Mouse (Mus musculus) T-helper 1 cell (primary cell): ENCODE measurements around the gene Cyp2c29.
"Not testable (repeated sequence)": the region's sequence is repeated elsewhere in the genome, so short reads cannot be mapped to it uniquely, and the experiment has no call there.

ENCODE experiments used
- in situ Hi-C: fragments of 300-600 bp; cut with MboI, MseI; formaldehyde crosslinking; loops from one replicate; pipeline ENCODE4 v1.15.1; 2025; ENCODE audit warnings: high pct_unique_total_duplicates

Gene Cyp2c29

GRCm38 (mm10) chr19:39269105-39269504 lies at the start of gene Cyp2c29:
Gene Cyp2c29, plus strand, starts transcription at chr19:39269405.
- in situ Hi-C loops, result not testable (repeated sequence)

GRCm38 (mm10) chr19:39267036-39267435 lies 2.2 kb upstream of the Cyp2c29 start:
- in situ Hi-C loops, result not testable (repeated sequence)

DNA sequence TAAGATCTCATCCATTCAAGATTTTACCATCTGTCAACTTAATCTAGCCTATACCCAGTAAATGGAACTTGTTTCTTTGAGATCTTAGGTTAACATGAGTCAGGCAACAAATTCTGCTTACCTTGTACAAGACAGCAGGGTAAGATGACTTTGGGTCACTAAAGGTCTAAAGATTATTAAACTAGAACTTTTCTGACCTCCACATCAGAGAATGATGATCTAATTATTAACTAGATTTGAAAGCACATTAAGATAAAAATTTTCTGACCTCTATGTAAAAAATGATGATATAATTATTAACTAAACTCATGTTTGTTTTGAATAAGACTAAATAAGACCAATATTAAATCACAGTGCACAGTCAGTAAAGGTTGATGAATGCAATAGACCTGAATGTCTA lies 13.6 kb downstream of the Cyp2c29 start:
- in situ Hi-C loops, result no loop called here

DNA sequence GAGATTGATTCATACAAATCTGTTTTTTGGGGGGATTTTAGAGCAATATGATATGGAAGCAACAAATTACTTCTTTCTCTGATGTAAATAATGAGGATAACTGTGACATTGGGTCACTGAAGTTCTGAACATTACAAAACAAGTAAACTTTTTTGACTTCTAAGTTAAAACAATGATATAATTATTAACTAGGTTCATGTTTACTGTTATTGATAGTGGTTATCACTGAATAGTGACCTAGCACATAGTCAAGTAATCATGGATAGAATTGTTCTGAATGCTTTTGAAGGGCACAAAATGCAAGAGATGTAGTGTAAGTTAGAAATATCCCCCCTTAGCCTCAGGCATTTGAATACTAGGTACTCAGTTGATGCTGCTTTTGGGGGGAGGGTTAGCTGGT lies 16.4 kb downstream of the Cyp2c29 start:
- in situ Hi-C loops, result no loop called here

- in situ Hi-C loops, result no loop called here
Observed at GRCm38 (mm10) chr19:39286825-39287224, 17.6 kb downstream of the Cyp2c29 start.

DNA sequence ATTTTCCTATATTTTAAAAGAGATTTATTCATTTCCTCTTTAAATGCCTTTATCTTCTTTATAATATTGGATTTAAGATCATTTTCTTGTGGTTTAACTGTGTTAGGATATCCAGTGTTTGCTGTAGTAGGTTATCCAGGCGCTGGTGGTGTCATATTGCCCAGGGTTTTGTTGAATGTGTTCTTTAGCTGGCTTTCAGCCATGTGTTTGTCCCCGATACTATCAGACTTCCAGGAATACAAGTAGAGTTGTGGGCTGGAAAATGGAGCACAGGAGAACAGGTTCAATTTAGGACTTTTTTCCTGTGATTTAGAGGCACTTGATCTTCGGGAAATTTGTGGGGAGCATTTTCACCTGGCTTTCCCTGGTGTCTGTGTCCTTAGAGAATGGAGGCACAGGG lies 19.8 kb downstream of the Cyp2c29 start:
- in situ Hi-C loops, result no loop called here
